Mouse (Mus musculus) spleen, postnatal 4 days (tissue): ENCODE measurements around the gene Prdm16.
A peak's percentile ranks its signal among the peaks of the same experiment; 100 is the strongest.

Experiments
- DNase-seq, 2 experiments: peaks; one replicate each; pipeline ENCODE4 v3.0.0; 2022; ENCODE audit warnings: low spot score in 2 of 2

The Prdm16 gene

DNA sequence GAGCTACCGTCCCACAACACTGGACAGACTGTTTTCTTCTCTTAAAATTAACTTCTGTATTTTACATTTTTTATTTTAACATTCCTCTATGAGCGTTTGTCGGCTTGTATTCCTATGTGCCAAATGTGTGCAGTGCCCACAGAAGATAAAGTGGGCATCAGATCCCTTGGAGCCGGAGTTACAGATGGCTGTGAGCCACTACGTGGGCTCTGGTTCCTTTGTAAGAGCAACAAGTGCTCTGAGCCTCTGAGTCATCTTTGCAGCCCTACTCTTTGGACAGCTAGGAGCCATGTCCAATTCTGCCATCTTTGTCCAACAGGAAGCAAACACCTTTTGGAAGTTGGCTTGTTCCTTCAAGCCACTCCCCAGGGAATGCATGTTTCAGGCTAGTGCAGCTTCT lies 78.6 kb downstream of the Prdm16 start:
- DNase-seq = no peak

DNA sequence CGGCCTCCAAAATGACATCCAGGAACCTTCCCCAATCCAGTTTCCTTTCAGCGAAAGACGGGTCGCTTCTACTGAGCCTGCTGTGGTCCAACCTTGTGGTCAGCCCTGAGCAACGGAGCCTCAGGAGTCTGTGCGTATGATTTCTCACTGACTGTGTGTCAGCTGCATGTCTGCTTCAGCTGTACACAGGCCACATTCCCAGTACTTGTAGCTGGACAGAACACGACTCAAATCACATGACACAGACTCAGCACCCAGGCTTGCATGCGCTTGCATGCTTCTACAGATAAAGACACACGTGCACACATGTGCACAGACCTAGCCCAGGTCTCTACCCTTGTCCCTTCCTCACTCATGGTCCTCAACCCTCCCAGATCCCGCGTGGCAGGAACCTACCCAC lies 79.5 kb downstream of the Prdm16 start:
- no peak for DNase-seq

DNA sequence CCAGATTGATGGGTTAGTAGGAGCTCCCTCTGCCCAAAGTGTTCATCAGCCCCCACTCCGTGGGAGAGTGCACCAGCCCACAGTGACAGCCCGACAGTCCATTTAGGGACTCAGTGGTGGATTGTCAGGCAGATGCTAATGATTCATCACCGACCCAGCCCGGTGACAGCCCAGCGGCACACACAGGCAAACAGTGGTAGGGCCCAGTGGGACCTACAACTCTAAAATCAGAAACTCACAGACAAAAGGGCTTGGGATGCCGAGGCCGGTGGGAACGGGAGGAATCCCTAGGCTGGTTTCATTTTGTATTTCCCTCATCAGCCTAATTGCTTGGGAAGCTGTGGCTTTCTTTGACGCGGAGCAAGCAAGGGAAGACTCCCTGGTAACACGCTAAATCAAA lies 80.3 kb downstream of the Prdm16 start:
- no peak for DNase-seq

DNA sequence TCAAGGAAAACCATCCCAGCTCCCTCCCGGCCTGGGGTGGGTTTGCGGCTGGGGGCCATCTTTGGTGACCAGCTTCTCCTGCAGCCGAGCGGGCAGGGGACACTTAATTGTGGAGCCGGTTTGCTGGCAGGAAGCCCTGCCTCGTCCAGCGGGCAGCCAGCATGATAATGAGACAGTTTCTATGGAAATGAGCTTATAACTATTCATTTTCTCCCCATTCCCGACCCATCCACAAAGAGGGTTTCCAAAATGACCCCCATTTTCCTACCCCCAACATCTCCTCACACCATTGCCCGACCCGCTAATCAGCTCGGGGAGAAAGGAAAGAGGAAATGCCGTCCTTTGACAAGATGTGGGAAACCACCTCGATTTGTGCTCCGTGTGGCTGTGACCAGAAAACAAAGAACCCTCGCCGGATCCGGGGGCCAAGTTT lies 86.7 kb downstream of the Prdm16 start:
- no peak for DNase-seq

DNA sequence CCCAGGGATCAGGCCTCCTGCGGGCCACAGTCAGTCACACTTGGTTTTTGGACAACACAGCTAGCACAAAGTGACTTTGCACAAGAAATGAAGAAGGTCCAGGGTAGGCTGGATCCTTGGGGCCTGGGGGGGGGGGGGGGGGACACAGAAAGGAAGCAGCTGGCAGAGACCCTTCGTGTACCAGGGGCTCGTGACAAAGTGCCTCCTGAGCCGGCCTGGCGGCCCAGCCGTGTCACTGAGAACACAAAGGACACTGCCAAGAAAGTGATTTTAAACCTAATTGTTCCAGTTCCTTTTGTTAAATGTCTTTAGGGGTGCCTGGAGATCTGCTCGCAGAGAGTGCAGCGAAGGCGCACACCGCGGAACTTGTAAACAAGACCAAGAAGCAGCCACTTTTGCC lies 87.2 kb downstream of the Prdm16 start:
- no peak for DNase-seq

DNA sequence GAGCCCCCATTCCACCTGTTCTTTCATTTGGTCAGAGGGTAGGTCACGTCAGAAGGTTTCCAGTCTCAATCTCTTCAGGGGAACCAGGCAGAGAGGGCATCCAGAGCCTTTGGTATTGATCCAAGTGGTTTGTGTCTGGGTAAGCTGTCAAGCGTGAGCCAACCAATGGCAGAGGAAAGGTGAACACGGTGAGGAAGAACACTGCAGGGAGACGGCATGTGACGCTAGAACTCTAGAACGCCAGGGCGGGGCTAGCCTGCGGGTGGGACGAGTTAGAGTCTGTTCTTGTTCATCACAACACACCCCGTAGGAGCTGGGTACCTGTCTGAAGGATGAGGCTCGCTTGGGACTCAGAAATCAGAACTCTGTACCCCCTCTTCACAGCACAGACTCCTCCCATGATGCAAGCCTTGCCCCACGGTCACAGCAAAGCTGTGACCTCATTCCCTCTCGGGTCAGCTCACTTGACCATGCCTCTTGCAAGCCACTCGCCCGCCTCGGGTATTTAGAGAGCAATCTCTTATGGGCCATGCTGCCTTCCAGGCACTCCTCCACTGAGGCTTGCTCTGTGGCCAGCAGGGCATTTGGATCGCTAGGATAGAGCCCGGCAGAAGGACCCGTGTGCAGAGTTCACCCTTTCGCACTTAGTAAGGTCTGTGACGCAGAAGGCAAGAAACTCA lies 89.4 kb downstream of the Prdm16 start:
- DNase-seq = no peak

DNA sequence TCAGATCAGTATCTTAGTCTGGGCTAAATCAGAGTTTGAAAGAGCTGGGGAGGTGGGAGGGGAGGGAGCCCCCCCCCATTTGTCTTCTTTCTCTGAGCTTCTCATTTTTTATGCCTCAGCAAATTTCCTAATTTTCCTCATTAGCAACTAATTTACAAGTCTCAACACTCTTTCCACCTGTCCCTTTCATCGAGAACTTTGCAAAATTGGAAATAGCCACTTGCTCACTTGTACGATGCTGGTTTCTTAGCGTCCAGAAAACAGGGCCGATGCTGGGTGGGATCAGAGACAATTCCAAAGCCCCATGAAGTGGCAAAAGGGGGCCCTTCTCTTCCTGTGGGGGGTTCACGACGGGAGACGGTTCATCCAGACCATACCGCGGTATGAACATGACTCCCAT lies 91.4 kb downstream of the Prdm16 start:
- no peak for DNase-seq

DNA sequence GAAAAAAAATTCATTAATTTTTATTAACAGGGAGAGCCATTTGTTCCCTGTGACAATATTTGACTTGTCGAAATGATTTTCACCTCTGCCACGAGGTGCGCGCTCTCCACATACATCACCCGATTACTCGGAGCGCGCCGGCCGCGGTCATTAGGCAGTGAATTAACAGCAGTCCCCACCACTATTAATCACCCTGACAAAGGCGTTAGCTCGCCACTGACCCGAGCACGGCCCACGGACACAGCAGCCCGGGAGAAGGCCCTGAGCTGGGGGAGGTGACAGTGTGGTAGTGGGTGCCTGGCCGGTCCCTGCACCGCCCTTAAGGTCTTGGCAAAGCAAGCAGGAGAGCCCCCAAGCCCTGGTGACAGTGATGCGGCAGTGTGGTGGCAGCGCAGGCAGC lies 92.8 kb downstream of the Prdm16 start:
- DNase-seq = no peak

DNA sequence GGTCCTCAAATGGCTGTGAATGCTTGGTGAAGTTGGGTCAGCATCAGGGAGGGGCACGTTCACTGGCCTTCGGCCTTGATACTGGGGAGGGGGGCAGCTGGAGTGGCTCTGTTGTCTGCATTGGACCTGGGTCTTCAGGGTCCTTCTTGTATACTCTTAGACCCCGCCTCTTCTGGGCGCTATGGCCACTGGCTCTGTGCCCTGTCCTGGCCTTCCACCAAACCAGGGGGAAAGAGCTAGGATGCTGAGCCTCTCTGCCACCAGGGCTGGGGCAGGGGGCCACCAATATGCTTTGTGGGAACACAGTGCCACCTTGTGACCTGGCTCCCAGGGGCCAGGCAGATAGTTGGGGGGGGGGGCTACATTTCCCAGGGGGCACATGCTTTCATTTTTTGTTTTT lies 93.5 kb downstream of the Prdm16 start:
- no peak for DNase-seq

DNA sequence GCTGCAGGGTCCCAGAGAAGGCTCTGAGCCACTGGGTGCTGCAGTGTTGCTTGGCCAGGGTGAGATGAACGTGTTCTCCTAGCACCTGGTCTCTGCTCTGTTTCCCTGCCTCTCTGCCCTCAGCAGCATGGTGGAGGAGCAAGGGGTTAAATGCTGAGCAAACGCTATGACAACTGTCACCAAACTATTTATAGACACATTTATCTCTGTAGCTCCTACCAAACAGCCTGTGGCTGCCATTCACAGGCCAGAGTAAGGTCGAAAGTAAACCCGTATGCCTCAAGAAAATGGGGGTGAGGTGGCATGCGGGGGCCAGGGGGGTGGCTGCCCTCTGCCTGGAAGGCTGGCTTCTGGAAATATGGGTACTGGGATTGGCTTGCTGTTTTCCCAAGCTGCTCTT lies 94.1 kb downstream of the Prdm16 start:
- no peak for DNase-seq

DNA sequence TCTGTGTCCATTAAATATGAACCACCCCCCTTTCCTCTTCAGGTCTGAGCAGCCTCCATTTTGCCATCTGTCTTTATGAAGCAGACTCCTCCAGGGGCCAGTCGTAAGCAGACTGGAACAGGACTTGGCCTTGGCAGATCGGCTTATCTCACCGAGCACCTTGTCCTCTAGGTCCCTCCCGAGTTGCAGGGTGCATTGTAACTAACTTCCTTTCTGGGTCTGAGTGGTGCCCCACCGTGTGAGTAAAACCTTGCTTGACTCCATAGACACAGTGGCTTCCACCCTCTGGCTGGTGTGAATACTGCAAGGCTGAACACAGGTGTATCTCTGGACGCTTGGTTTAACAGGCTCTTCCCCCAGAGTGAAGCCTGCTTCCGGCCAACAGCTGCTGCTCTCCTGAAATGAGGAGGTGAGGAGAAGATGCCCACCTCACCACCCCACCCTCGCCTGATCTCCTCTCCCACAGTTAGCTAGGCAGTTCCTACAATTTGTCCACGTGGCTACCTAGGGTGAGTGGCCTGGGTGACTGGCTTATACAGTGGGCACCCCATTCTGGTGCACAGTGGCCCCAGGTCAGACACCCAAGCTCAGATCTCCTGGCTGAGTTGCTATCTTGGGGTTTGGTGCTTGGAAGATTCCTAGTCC lies 94.9 kb downstream of the Prdm16 start:
- DNase-seq = peak; percentile 61 to 69

DNA sequence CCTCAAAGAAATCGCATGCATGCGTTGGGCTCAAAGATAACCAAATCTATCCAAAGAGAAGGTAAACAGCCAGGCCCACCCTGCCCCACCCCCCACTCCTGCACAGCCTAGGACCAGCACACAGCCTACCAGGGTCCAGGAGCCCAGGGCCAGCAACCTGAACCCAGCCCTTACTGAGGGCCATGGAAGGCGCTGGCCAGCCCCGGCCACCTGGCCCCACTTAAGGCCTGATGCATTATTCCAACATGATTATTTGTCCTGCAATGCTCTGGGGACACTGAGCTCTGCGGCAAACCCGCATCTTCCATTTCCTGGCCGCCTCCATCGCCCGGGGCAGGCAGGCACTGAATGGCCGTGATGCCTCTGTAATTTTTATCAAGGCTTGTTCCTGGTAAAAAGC lies 96.0 kb downstream of the Prdm16 start:
- DNase-seq = no peak

DNA sequence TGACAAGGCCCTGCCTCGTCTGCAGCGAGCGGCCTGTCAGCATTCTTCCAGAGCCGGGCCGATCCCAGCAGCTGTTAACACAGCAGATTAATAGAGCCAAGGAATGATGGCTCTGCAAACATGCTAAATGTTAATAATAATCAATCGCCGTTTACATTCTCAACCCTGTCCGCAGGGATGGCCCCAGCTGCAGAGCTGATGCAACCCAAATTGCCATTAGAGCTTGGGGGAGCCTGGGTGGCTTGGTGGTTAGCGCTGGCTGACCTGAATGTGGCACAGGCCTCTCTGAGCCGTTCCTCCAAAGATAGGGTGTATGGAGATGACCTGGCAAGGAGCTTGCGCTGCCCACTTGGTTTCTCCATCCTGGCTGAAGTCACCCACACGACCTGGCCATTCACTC lies 97.0 kb downstream of the Prdm16 start:
- no peak for DNase-seq

DNA sequence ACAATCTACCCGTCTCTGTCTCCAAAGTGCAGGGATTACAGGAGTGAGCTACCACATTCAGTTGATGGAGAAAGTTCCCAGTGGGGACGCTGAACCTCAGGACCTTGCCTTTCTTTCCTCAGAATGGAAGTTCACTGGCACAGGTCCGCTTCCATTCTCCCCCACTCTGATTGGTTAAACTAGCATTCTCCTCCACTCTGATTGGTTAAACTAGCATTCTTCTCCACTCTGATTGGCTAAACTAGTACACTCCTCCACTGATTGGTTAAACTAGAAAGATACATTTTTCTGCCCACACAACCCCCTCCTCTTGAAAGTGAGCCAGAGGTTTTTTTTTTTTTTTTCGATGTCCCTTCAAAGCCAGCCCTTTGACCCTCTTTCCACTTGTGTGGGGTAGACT lies 97.9 kb downstream of the Prdm16 start:
- no peak for DNase-seq

DNA sequence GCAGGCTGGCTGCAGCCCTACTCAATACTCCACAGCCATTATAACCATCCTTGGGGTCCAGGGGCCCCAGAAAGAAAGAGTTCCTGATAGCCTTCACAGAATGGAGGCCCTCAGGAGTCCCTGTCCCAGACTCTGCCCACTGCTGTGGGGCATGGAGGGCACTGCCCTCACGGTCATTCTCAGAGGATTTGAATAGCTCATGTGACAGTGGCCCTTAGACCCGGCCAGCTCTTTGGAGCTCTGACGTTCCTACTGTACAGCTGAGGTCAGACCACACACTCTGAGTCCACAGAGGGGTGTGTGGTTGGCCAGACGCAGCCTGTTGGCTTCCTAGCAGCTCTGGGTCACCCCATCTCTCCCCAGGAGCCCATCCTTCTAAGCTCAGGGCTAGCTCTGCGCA lies 100.6 kb downstream of the Prdm16 start:
- no peak for DNase-seq

DNA sequence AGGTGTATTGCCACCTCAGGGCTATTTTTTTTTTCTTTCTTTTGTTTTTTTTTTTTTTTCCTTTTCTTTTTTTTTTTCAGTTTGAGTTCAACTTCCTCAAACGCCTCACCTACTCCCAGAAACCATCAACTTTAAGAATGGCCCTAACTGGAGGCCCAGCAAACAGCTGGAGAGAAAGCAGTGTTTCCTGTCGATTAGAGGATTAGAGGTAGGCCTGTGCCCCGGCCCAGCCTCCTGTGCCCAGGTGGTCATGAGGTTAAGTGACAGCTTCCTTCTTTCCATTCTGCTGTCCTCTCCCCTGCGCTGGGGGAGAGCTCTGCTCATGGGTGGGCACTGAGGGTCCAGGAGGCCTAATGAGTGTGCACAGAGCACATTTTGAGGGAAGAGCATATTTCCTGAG lies 105.3 kb downstream of the Prdm16 start:
- DNase-seq = no peak

DNA sequence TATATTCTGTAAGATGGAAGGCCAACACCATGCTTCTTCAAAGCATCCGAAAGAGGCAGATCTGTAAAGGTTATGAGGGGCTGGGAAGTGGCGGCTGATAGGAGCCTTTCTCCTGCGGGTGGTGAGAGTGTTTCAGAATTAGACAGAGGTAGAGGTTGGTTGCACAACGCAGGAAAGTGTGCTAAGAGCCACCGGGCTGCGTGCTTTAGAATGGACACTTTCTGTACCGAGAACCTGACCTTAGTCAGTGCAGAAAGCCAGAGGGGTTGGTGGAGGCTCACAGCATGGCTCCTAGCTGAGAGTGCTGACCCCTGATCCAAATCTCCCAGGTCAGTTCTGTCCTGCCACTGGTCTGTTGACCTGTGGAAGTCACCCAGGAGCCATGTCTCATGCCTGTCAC lies 106.3 kb downstream of the Prdm16 start:
- DNase-seq = no peak

DNA sequence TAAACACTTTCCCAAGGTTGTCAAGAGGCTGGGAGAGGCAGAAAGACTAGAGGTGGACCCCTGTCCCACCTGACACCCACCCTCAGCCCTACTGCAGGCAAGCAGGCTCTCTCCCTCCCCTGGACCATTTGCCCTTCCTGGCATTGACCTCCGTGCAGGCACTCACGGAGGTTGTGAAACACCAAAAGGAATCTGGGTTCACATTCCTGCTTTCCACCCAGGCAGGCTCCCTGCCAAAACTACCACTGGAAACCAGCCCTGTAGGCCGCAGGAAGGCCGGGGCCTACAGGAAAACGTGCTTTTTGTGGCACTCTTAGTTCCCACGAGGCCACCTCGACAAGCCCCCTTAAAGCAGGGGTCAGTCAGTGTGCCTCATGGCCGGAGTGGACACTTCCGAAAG lies 109.2 kb downstream of the Prdm16 start:
- no peak for DNase-seq

DNA sequence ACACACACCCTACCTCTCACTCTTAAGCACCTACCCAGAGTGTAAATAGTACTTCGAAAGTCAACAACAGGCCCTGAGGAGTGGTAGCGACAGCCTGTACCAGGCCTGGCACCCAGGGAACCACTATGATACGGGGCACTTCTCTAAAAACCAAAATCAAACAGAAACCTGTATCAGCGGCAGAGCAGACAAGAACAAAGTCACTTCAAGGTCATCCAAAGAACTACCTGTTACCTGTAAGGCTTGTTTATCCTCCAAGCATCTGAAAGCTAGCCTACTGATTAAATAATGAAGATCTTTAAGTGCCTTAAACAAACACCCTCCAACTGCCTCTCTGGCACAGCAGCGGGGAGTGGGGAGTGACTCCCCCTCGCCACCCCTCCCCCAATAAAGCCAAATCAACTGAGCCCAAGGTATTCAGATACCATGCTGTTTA lies 110.3 kb downstream of the Prdm16 start:
- no peak for DNase-seq

DNA sequence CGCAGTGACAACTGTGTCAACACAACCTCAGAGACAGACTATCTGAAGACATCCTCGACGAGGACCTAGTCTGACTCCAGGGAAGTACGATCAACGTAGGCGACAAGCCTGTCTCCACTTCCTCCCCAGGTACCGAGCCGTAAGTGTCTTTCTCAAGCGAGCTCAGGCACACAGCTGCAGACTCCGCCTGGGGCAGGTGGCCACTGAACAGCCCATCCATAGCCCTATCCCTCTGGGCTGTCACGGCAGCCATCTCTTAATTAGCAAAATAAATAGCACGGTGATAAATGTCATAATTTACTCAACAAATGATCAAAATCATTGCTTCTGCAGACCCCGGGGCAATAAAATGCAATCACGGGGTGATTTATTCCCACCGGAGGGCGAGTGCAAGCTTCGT lies 112.8 kb downstream of the Prdm16 start:
- no peak for DNase-seq

DNA sequence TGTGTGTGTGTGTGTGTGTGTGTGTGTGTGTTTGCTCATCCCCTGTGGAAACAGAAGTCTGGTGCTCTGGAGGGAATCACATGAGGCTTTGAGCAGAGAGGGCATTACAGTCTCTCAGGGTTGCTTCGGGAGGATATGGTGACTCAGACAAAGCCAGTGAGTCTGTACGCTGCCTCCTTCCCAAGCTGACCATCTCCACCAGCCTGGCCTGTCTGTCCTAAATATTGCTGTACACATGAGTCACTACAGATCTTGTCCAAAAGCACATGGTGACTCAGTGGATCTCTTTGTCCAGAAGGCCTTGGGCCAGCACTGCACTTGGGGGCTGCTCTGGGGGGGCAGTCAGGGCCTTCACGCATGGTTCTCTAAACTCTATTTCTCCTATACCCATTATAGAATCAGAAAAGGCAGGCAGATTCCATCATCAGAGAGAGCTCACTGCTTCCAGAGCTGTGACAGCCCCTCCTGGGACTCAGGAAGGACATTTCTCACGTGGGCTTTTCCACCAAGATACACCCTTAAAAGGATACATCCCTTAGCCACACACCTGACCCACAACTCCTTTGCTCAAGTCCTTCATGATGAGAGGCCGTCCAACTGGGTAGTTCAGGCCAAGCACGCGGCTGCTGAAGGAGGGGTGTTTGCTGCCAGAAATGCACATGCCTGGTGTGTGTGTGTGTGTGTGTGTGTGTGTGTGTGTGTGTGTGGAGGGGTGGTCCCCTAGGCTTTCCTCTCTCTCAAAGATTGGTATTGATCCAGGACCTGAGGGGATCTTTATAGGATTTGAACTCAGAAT lies 114.6 kb downstream of the Prdm16 start:
- DNase-seq = no peak

DNA sequence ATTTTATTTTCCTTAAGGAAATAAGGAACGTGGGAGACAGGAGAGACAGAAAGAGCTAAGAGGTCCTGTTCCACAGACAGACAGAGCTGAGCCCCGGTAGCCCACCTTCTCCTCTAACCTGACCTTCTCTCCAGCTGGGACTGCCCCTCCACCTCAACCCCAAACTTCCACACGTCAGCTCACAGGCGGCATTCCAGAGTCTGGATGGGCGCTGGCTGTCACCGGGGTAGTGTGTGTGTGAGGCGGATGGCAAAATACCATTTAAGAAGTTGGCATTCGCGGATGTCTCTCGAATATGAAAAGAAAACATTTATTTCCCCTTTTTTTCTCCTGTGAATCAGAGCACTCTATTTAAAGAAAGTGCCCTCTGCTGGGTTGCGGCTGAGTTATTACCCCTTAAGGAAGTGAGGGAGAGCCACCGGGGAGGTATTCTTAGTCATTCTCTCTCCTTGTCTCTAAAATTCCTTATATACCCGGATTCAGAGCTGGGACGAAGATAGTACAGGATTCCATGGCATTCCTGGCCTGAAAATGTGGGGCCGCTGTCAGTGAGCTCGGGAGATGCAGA lies 117.1 kb downstream of the Prdm16 start:
- no peak for DNase-seq

DNA sequence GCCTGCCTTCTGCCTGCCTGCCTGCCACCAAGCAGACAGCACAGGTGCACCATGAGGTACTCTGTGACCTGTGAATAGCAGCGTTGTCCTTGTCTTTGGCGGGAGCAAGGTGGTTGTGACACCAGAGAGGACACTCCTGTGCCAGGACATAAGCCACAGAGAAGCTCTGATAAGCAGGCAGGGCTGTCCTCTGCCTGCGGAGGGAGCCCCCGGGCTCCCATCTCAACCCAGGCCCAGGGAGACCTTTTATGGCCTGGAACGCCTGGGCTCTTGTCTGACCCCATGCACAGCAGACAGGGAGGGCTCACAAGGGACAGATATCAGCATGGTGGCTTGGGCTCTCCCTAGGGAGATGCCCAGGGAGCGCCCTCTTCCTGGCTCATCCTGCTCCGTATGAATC lies 118.7 kb downstream of the Prdm16 start:
- no peak for DNase-seq
